Mouse (Mus musculus): ENCODE results near the gene Dnajc16. TPM values are rescaled to one million over a fixed set of nuclear protein-coding genes. Genes with fewer than 3 reads are reported as not detected.

The Dnajc16 gene
- total RNA-seq, 2 experiments from 2014 or later = 6.9 to 9.2 TPM

Other genes starting within 250 kb of the Dnajc16 start
- gene Fblim1, start 184.8 kb downstream of the Dnajc16 start, total RNA-seq (2014; fragmentation: Nextera tagmentation) = 0.11 and 0.36 TPM in 2 replicates
- gene Fblim1, start 184.8 kb downstream of the Dnajc16 start, total RNA-seq (2017) = not detected in 2 replicates
- gene Tmem82, start 172.3 kb downstream of the Dnajc16 start, total RNA-seq (2014; fragmentation: Nextera tagmentation) = 1.7 and 3.8 TPM in 2 replicates
- 0.72 TPM in 1 of 2 replicates, not detected in the other for gene Tmem82, start 172.3 kb downstream of the Dnajc16 start, total RNA-seq (2017)
- gene Slc25a34, start 167.1 kb downstream of the Dnajc16 start, total RNA-seq (2014; fragmentation: Nextera tagmentation) = not detected in 2 replicates
- gene Slc25a34, start 167.1 kb downstream of the Dnajc16 start, total RNA-seq (2017) = not detected in 2 replicates
- gene Plekhm2, start 126.0 kb downstream of the Dnajc16 start, total RNA-seq (2014; fragmentation: Nextera tagmentation) = 11.5 and 17.0 TPM in 2 replicates
- 7.2 and 11.2 TPM in 2 replicates for gene Plekhm2, start 126.0 kb downstream of the Dnajc16 start, total RNA-seq (2017)
- gene Rsc1a1, start 105.3 kb downstream of the Dnajc16 start, total RNA-seq (2014; fragmentation: Nextera tagmentation) = 6.8 and 15.2 TPM in 2 replicates
- 9.5 and 11.3 TPM in 2 replicates for gene Rsc1a1, start 105.3 kb downstream of the Dnajc16 start, total RNA-seq (2017)
- gene Ddi2, start 67.5 kb downstream of the Dnajc16 start, total RNA-seq (2014; fragmentation: Nextera tagmentation) = 27.4 and 32.9 TPM in 2 replicates
- gene Ddi2, start 67.5 kb downstream of the Dnajc16 start, total RNA-seq (2017) = 26.8 and 32.7 TPM in 2 replicates
- not detected in 2 replicates for gene Agmat, start 44.3 kb downstream of the Dnajc16 start, total RNA-seq (2014; fragmentation: Nextera tagmentation)
- gene Agmat, start 44.3 kb downstream of the Dnajc16 start, total RNA-seq (2017) = not detected in 2 replicates
- gene Casp9, start 2.7 kb upstream of the Dnajc16 start, total RNA-seq (2014; fragmentation: Nextera tagmentation) = 11.5 and 12.8 TPM in 2 replicates
- gene Casp9, start 2.7 kb upstream of the Dnajc16 start, total RNA-seq (2017) = 8.7 and 11.1 TPM in 2 replicates
- gene Cela2a, start 35.2 kb upstream of the Dnajc16 start, total RNA-seq (2014; fragmentation: Nextera tagmentation) = not detected in 2 replicates
- gene Cela2a, start 35.2 kb upstream of the Dnajc16 start, total RNA-seq (2017) = not detected in 2 replicates
- not detected in 2 replicates for gene Ctrc, start 55.4 kb upstream of the Dnajc16 start, total RNA-seq (2014; fragmentation: Nextera tagmentation)
- not detected in 2 replicates for gene Ctrc, start 55.4 kb upstream of the Dnajc16 start, total RNA-seq (2017)
- gene Efhd2, start 84.0 kb upstream of the Dnajc16 start, total RNA-seq (2014; fragmentation: Nextera tagmentation) = 50.2 and 58.8 TPM in 2 replicates
- gene Efhd2, start 84.0 kb upstream of the Dnajc16 start, total RNA-seq (2017) = 53.7 and 72.7 TPM in 2 replicates
- gene Fhad1, start 224.2 kb upstream of the Dnajc16 start, total RNA-seq (2014; fragmentation: Nextera tagmentation) = not detected in 2 replicates
- gene Fhad1, start 224.2 kb upstream of the Dnajc16 start, total RNA-seq (2017) = 0.39 TPM in 1 of 2 replicates, not detected in the other